In the genomic region with DNA sequence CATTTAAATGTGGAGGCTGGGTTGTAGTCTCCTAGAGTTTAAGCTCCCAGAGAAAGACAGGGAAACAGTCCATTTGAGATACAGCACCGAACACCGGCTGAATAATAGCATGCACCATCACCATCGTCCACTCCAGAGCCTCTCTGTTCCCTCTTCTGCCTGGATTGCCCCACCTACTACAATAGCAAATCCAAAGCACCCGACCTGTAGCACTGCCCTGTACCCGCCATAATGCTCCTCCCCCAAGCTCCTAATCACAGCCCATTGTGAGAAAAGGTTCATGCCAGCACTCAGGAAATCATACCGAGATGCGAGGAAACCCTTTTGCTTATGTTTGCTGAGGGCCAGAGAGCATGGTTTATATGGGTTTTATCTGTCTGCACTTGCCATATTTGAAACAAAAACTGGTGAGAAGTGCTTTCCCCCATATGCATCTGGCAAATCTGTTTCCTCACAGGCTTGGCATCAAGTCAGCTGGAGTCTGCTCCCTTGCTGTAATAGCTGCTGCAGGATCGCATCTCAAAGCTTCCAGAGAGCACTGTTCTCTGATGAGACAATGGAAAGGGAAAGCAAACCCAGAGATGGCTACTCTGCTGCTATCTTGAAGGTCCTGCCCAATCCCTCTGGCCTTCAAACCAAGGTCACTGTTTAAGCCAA, we compare ENCODE assay signal across 13 mouse cellular contexts.
DNase-seq lines count a peak whose midpoint lies in the region; ATAC-seq and TF ChIP-seq lines count a peak whose summit lies in the region.
"Had no signal": no experiment of that assay in that cellular context is flagged by ENCODE, and none has a peak within 500 bp of the region (broad histone marks: within the 10 kb centered on the region; RNA-seq: fewer than 3 reads in every experiment).

No protein-coding gene starts in this region.

- peak; percentile 18 to 47 for DNase-seq in adrenal gland, adult (ENCODE audit: inconsistent age in 2 of 2, low spot score in 1 of 2)
- no peak for DNase-seq in adrenal gland, adult 8-10 months
- DNase-seq in heart, postnatal 0 days (ENCODE audit: low spot score), result no peak
- no peak for DNase-seq in heart, adult 8-10 months (ENCODE audit: low spot score)
- peak; percentile 43 for DNase-seq in 3T3-L1 (ENCODE audit: low read depth, low spot score)
- peak; percentile 14 to 27 for DNase-seq in layer of hippocampus, postnatal 25 days (ENCODE audit: extremely low spot score in 1 of 2, low spot score in 1 of 2)
- DNase-seq in spleen, adult 18-20 months, result no peak
- DNase-seq: lung, postnatal 36 days had no signal

- 0 out of 2 replicates have a peak, but pooled peaks cover 5% of the 10 kb centered on the region for H3K9me3 ChIP-seq in heart, postnatal 0 days (replicated peaks; ENCODE audit: control insufficient read depth, low read length)
- no peaks in the 10 kb centered on the region for H3K9me3 ChIP-seq in midbrain, embryonic 15.5 days

- no peak overlapping the region for H3K4me2 ChIP-seq in heart, postnatal 0 days (ENCODE audit: low read depth, low read length)
- no peak overlapping the region for H3K4me2 ChIP-seq in midbrain, embryonic 15.5 days
- H3K4me2 ChIP-seq: limb, embryonic 12.5 days had no signal

- ATAC-seq in heart, postnatal 0 days (ENCODE audit: insufficient read depth, low read depth), result 0 out of 2 replicates have a peak, but pooled peaks have one; percentile 14
- no peak for ATAC-seq in midbrain, embryonic 15.5 days (replicated peaks)
- ATAC-seq: activated CD4-positive, CD25-positive, alpha-beta regulatory T cell, adult 4 months; hindbrain, postnatal 0 days had no signal

- no peak for TF ChIP-seq CTCF in heart, postnatal 0 days (IDR thresholded peaks at IDR 0.05; ENCODE audit: low read depth)

- no peaks in the 10 kb centered on the region for H3K27me3 ChIP-seq in heart, postnatal 0 days (ENCODE audit: control insufficient read depth, insufficient read depth, low read length)
- no peaks in the 10 kb centered on the region for H3K27me3 ChIP-seq in midbrain, embryonic 15.5 days (replicated peaks)
- H3K27me3 ChIP-seq: limb, embryonic 12.5 days had no signal

- no peak overlapping the region for H3K4me3 ChIP-seq in heart, postnatal 0 days (ENCODE audit: low read depth, low read length)
- H3K4me3 ChIP-seq in midbrain, embryonic 15.5 days, result no peak overlapping the region
- H3K4me3 ChIP-seq: limb, embryonic 12.5 days had no signal

- 44% methylated on average over 8 of the region's 8 CpGs for WGBS in heart, postnatal 0 days
- WGBS in midbrain, embryonic 15.5 days, result 61% methylated on average over 8 of the region's 8 CpGs

- no peaks in the 10 kb centered on the region for H3K36me3 ChIP-seq in heart, postnatal 0 days (replicated peaks; ENCODE audit: control insufficient read depth, insufficient read depth, low read length)
- no peaks in the 10 kb centered on the region for H3K36me3 ChIP-seq in midbrain, embryonic 15.5 days (replicated peaks)
- H3K36me3 ChIP-seq: limb, embryonic 12.5 days had no signal

- TF ChIP-seq EP300 in heart, postnatal 0 days (IDR thresholded peaks at IDR 0.05; ENCODE audit: low read depth), result no peak

- no peak overlapping the region for H3K9ac ChIP-seq in heart, postnatal 0 days (replicated peaks; ENCODE audit: low read depth, low read length)
- no peak overlapping the region for H3K9ac ChIP-seq in midbrain, embryonic 15.5 days
- H3K9ac ChIP-seq: limb, embryonic 12.5 days had no signal

- no peak overlapping the region for H3K27ac ChIP-seq in heart, postnatal 0 days (ENCODE audit: low read depth)
- H3K27ac ChIP-seq in midbrain, embryonic 15.5 days, result no peak overlapping the region
- H3K27ac ChIP-seq: hindbrain, postnatal 0 days; kidney, postnatal 0 days; limb, embryonic 12.5 days had no signal

- H3K4me1 ChIP-seq in heart, postnatal 0 days (ENCODE audit: control insufficient read depth, insufficient read depth), result no peaks in the 10 kb centered on the region
- H3K4me1 ChIP-seq in midbrain, embryonic 15.5 days, result no peaks in the 10 kb centered on the region

Comparison
In these comparisons a context has a peak if more than half of its experiments do, and no peak if none do; other contexts are left out.
1. DNase-seq: peak in adrenal gland, adult (2 of 2), 3T3-L1 (single experiment) and layer of hippocampus, postnatal 25 days (2 of 2); none in adrenal gland, adult 8-10 months (single experiment), heart, postnatal 0 days (single experiment), heart, adult 8-10 months (single experiment) and spleen, adult 18-20 months (0 of 2).